Mouse (Mus musculus): ENCODE data around the gene Cdc42bpg.

- no peak for TF ChIP-seq CTCF (conservative IDR thresholded peaks at IDR 0.05 in 1 of 2, IDR thresholded peaks at IDR 0.05 in 1 of 2; ENCODE audit: low read depth in 2 of 2, low read length in 2 of 2)
- TF ChIP-seq TBP (conservative IDR thresholded peaks at IDR 0.05; ENCODE audit: low read depth, low read length), result 0 out of 2 replicates have a peak, but pooled peaks have one; percentile 20
- no peak for TF ChIP-seq MAX (IDR thresholded peaks at IDR 0.05; ENCODE audit: low read length)
- 0 out of 2 replicates have a peak, but pooled peaks have one; percentile 23 for TF ChIP-seq MAZ (IDR thresholded peaks at IDR 0.05; ENCODE audit: low read depth, low read length)
- TF ChIP-seq POLR2A (IDR thresholded peaks at IDR 0.05; ENCODE audit: low read depth, low read length), result peak; percentile 40
- no peak; the same call in 1 of the 2 replicates for TF ChIP-seq MEF2A (IDR thresholded peaks at IDR 0.05; ENCODE audit: borderline replicate concordance, low read depth, low read length)
- TF ChIP-seq KAT2A (IDR thresholded peaks at IDR 0.05; ENCODE audit: insufficient replicate concordance, low read length), result no peak
- TF ChIP-seq SMC3 (IDR thresholded peaks at IDR 0.05; ENCODE audit: low read depth, low read length), result no peak
These were observed 6.6 kb upstream of the Cdc42bpg start for GRCm38 (mm10) chr19:6299450-6300267.
